Mouse (Mus musculus) heart, adult 2 months (tissue): ENCODE data around the gene Nop16. TPM values are rescaled to one million over a fixed set of nuclear protein-coding genes. Genes with fewer than 3 reads are reported as not detected.

ENCODE experiments used
- DNase-seq, 2 experiments: peaks; one replicate each; pipeline ENCODE4 v3.0.0; 2021
- H3K27ac ChIP-seq: fragments of 200-600 bp; 2 replicates; pipeline ENCODE4 v1.8.1; 2022
- H3K27me3 ChIP-seq: fragments of 200-500 bp; 2 replicates; pipeline ENCODE4 v1.6.1; 2012; ENCODE audit warnings: mild to moderate bottlenecking, low read length, inconsistent platforms, mixed read lengths; ENCODE audit not compliant: control insufficient read depth, insufficient read depth
- H3K36me3 ChIP-seq: fragments of 200-500 bp; 2 replicates; pipeline ENCODE4 v1.6.1; 2012; ENCODE audit warnings: low read length, inconsistent platforms; ENCODE audit not compliant: control insufficient read depth, insufficient read depth
- H3K4me1 ChIP-seq: fragments of 200-500 bp; 2 replicates; pipeline ENCODE4 v1.6.1; 2011; ENCODE audit warnings: low read length; ENCODE audit not compliant: control insufficient read depth, insufficient read depth
- H3K4me3 ChIP-seq: fragments of 200-600 bp; 2 replicates; pipeline ENCODE4 v1.8.1; 2022
- H3K79me2 ChIP-seq: fragments of 200-500 bp; replicated peaks from 2 replicates; pipeline ENCODE4 v1.6.1; 2012; ENCODE audit warnings: mild to moderate bottlenecking, inconsistent platforms, low read length, moderate library complexity, mixed read lengths; ENCODE audit not compliant: control insufficient read depth, insufficient read depth
- H3K9ac ChIP-seq: fragments of 200-500 bp; 2 replicates; pipeline ENCODE4 v1.6.1; 2012; ENCODE audit warnings: low read depth, mild to moderate bottlenecking, control low read depth, inconsistent platforms, low read length, mixed read lengths
- CTCF ChIP-seq: fragments of 200-600 bp; IDR thresholded peaks from 2 replicates; pipeline ENCODE4 v1.8.1; 2022; ENCODE audit warnings: antibody characterized with exemption, mild to moderate bottlenecking, moderate library complexity
- EP300 ChIP-seq: fragments of 200-500 bp; IDR thresholded peaks from 2 replicates; pipeline ENCODE4 v1.6.1; 2011; ENCODE audit warnings: low read depth, low read length, control low read depth; ENCODE audit not compliant: insufficient read depth
- POLR2A ChIP-seq: fragments of 200-500 bp; IDR thresholded peaks from 2 replicates; pipeline ENCODE4 v1.6.1; 2011; ENCODE audit warnings: mild to moderate bottlenecking, low read depth, low read length, control low read depth; ENCODE audit not compliant: insufficient read depth
- WGBS: fragments of 180-500 bp; shearing (Covaris S2); methylation state at CpG from one replicate; pipeline ENCODE4 v1.1.7; 2018; 5-methylcytosine and 5-hydroxymethylcytosine counted together
- intact Hi-C: fragments of 180-260 bp; cut with DNase I; formaldehyde crosslinking; loops from one replicate; pipeline ENCODE4 v1.15.1; 2025
- polyA plus RNA-seq: library from polyadenylated mRNA; depleted of rRNA; stranded (reverse); fragments of >200 nt; gene quantifications from 2 replicates; pipeline ENCODE4 v1.2.3, GENCODE M21; 2012
- total RNA-seq, 2 experiments: library from RNA; stranded (reverse); gene quantifications; 2 replicates each; pipeline ENCODE4 v1.2.3; 2021

The Nop16 gene
- total and polyA plus RNA-seq, 3 experiments = 5.9 to 17.1 (median 16.5) TPM

DNA sequence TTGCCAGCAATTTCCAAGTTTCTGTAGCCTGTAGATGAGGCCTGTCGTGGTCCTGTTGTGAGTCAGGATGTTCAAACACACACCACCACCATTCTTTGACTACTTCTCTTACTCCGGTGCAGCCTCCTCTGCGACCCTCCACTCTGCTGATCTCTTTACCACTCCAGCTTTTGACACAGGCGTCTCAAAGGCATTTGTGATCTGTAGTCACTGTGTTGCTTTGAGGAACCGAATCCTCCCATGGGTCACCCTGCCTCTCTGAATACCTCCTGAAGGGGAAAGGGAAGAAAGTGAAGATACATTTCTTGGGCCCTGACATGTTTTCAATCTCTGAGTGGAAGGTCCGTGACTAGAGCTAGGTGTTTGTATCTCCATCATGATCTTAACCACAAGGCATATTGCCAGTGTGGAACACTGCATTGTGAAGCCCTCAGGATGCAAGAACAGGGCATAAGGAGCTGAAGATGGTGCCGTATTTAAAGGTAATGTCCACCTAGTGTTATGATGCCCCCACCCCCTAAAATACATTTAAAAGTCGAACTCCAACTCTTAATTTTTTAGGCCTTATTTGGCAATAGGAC is 2.0 kb upstream of the Nop16 start:
- TF ChIP-seq POLR2A (no peak), CTCF (no peak), EP300 (no peak)
- Histone ChIP-seq H3K36me3 (no peaks in the 10 kb centered on the region), H3K4me1 (peaks cover 4% of the 10 kb centered on the region), H3K9ac (no peak overlapping the region), H3K79me2 (peaks cover 1% of the 10 kb centered on the region; the same call in 1 of the 2 replicates), H3K27me3 (no peaks in the 10 kb centered on the region), H3K27ac (no peak overlapping the region), H3K4me3 (no peak overlapping the region)
- intact Hi-C loops = loop anchor here (2.0 kb wide), 2 partner anchors 19 to 27 kb away; partner anchors contain the start of genes 4833439L19Rik and Cltb
- no peak for DNase-seq
- WGBS = 71% methylated on average over 8 of the region's 8 CpGs

DNA sequence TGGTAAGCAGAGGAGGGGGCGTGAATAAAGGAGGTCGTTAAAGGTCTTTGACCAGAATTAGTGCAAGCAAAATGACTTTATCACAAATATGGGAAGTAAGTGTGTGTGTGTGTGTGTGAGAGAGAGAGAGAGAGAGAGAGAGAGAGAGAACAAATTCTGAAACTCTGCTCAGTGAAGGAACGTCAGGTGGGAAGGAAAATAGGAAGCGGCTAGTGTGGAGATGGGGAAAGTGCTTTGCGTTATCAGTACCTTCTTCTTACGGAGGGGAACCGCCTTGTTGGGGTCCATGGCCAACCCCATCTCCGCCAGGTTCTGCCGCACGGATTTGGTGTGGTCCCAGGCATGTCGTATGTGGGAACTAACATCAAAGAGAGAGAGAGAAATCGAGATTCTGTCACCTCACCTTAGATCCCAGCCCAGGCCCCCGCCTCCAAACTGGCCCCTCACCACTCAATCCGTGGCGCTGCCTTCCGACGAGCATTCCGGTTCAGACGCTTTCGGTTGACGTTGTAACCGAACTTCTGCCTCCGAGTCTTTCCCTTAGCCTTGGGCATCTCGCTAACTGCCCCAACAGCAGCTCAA is 385 bp downstream of the Nop16 start:
- peak overlapping the region; percentile 65 for H3K4me3 ChIP-seq
- peaks cover 4% of the 10 kb centered on the region for H3K4me1 ChIP-seq
- intact Hi-C loops = no loop called here
- DNase-seq = no peak
- TF ChIP-seq POLR2A (no peak), EP300 (no peak), CTCF (no peak)
- H3K36me3 ChIP-seq = no peaks in the 10 kb centered on the region
- H3K27me3 ChIP-seq = no peaks in the 10 kb centered on the region
- 1% methylated on average over 24 of the region's 24 CpGs for WGBS
- peaks cover 1% of the 10 kb centered on the region; the same call in 1 of the 2 replicates for H3K79me2 ChIP-seq
- peak overlapping the region; percentile 94 for H3K27ac ChIP-seq
- H3K9ac ChIP-seq = peak overlapping the region; percentile 60

DNA sequence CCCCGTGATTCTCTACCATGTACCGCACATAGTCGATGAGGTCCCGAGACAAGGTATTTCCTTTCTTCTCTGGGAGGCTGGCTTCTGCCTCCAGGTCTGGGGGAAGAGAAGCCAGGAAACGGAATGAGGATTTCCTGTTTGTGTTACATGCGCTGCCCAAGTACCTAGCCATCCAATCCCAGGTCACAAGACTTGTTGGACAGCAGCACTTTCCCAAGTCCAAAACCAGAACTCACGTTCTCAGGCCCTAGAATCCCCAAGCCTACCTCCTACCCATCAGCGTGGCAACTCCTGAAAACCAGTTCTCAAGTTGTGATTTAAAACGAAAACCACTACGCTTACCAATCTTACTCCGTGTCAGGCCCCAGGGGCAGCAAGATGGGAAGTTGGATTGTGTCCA is 4.1 kb downstream of the Nop16 start:
- TF ChIP-seq POLR2A = no peak
- no peak for TF ChIP-seq CTCF
- no peak for TF ChIP-seq EP300
- intact Hi-C loops = no loop called here
- H3K9ac ChIP-seq = no peak overlapping the region
- H3K79me2 ChIP-seq = peaks cover 1% of the 10 kb centered on the region; the same call in 1 of the 2 replicates
- H3K36me3 ChIP-seq = 0 out of 2 replicates have a peak, but pooled peaks cover 2% of the 10 kb centered on the region
- peaks cover 7% of the 10 kb centered on the region for H3K4me1 ChIP-seq
- H3K27ac ChIP-seq = peak overlapping the region; percentile 18
- H3K27me3 ChIP-seq = no peaks in the 10 kb centered on the region
- DNase-seq = no peak
- 64% methylated on average over 11 of the region's 11 CpGs for WGBS
- H3K4me3 ChIP-seq = no peak overlapping the region

DNA sequence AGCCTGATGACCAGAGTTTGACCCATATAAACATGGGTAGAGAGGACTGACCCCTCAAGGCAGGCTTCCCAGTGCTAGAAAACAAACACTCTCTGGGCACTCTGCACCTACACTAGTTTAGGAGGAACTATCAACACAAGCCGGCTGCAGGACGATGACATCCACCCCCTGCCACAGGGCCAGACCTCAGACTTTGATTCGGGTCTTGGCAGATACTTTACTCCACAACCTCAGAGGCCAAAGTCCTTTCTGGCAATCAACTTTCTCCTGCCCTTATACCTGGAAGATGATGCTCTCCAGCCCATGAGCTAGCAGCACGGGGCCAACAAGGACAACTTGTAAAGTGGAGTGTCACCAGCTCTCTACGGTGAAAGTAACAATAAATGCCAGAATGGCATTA is 7.0 kb downstream of the Nop16 start:
- intact Hi-C loops = no loop called here
- TF ChIP-seq EP300 = no peak
- no peak for TF ChIP-seq CTCF
- no peak overlapping the region for H3K4me3 ChIP-seq
- peaks cover 7% of the 10 kb centered on the region for H3K4me1 ChIP-seq
- 0 out of 2 replicates have a peak, but pooled peaks cover 2% of the 10 kb centered on the region for H3K36me3 ChIP-seq
- no peak for DNase-seq
- WGBS = 88% methylated on average over 5 of the region's 5 CpGs
- no peaks in the 10 kb centered on the region for H3K79me2 ChIP-seq
- H3K27me3 ChIP-seq = no peaks in the 10 kb centered on the region
- H3K9ac ChIP-seq = no peak overlapping the region
- no peak overlapping the region; the same call in 1 of the 2 replicates for H3K27ac ChIP-seq

DNA sequence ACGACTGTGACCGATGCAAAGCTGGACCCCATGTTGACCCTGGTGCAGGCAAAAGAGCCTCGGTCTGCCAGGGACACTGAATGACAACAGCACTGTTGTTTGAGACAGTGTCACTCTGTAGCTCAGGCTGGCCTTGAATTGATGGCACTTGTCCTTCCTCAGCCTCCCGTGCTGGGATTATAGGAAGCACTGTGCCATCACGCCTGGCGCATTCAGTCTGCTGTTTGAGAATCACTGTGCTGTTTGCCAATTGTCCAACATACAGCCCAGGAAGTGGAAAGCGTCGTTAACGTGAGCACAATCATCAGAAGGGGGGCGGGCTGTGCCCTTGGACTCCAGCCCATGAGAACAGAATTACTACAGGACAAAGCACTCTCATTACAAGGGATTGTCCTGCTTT is 7.8 kb downstream of the Nop16 start:
- DNase-seq = no peak
- Histone ChIP-seq H3K36me3 (0 out of 2 replicates have a peak, but pooled peaks cover 2% of the 10 kb centered on the region), H3K27ac (peak overlapping the region; percentile 20), H3K4me3 (no peak overlapping the region), H3K9ac (no peak overlapping the region), H3K79me2 (no peaks in the 10 kb centered on the region), H3K4me1 (peaks cover 7% of the 10 kb centered on the region), H3K27me3 (no peaks in the 10 kb centered on the region)
- TF ChIP-seq POLR2A (no peak), EP300 (no peak), CTCF (no peak)
- 49% methylated on average over 10 of the region's 10 CpGs for WGBS
- intact Hi-C loops = no loop called here

DNA sequence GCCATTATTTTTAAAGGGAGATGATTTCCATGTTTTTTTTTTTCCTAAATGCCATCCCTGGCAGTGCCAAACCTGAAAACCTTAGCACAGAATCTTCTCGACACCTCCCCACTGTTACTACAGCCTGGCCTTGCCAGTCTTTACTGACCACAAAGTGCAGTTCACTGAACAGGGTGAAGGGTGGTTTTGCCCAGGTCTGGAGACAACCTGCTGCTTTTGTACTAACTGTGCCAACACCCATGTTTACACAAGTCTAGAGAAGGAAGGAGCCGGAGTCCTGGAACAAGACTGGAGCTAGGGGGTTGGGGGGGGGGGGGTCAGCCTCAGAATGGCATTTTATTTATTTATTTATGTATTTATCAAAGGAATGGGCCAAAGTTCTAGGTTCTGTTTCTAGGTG is 8.5 kb downstream of the Nop16 start:
- H3K27me3 ChIP-seq = no peaks in the 10 kb centered on the region
- H3K9ac ChIP-seq = no peak overlapping the region
- 0 out of 2 replicates have a peak, but pooled peaks cover 2% of the 10 kb centered on the region for H3K36me3 ChIP-seq
- 69% methylated on average over 2 of the region's 2 CpGs for WGBS
- no peak overlapping the region for H3K27ac ChIP-seq
- no peaks in the 10 kb centered on the region for H3K79me2 ChIP-seq
- H3K4me3 ChIP-seq = no peak overlapping the region
- no peak for TF ChIP-seq EP300
- no peak for TF ChIP-seq POLR2A
- TF ChIP-seq CTCF = no peak
- intact Hi-C loops = no loop called here
- H3K4me1 ChIP-seq = peaks cover 7% of the 10 kb centered on the region
- no peak for DNase-seq
